Mouse (Mus musculus) testis, adult 2 months (tissue): ENCODE results near the gene Rhbdl3.

Experiments used
- CTCF ChIP-seq: fragments of 200-500 bp; IDR thresholded peaks from 2 replicates; pipeline ENCODE4 v1.5.1; 2012; ENCODE audit warnings: low read depth, mild to moderate bottlenecking, inconsistent platforms, low read length, moderate library complexity; ENCODE audit not compliant: control insufficient read depth, insufficient read depth, insufficient replicate concordance
- POLR2A ChIP-seq: fragments of 200-500 bp; IDR thresholded peaks from 2 replicates; pipeline ENCODE4 v1.6.1; 2012; ENCODE audit warnings: low read depth, mild to moderate bottlenecking, inconsistent platforms, low read length, moderate library complexity; ENCODE audit not compliant: control insufficient read depth

- TF ChIP-seq POLR2A (no peak), CTCF (no peak)
Measured at GRCm38 (mm10) chr11:80264137-80264536, 36.6 kb upstream of the Rhbdl3 start.
